Mouse (Mus musculus) small intestine, adult 2 months (tissue): ENCODE data around the gene Pkd2l1.

ENCODE experiments used
- CTCF ChIP-seq: fragments of 200-500 bp; IDR thresholded peaks from 2 replicates; pipeline ENCODE4 v1.5.1; 2012; ENCODE audit warnings: low read depth, mild to moderate bottlenecking, control low read depth, inconsistent platforms, low read length, moderate library complexity, mixed read lengths; ENCODE audit not compliant: insufficient replicate concordance, insufficient read length; ENCODE audit errors: extremely low read depth
- POLR2A ChIP-seq: fragments of 200-500 bp; IDR thresholded peaks from 2 replicates; pipeline ENCODE4 v1.6.1; 2012; ENCODE audit warnings: low read depth, mild to moderate bottlenecking, control low read depth, inconsistent platforms, low read length, moderate library complexity

DNA sequence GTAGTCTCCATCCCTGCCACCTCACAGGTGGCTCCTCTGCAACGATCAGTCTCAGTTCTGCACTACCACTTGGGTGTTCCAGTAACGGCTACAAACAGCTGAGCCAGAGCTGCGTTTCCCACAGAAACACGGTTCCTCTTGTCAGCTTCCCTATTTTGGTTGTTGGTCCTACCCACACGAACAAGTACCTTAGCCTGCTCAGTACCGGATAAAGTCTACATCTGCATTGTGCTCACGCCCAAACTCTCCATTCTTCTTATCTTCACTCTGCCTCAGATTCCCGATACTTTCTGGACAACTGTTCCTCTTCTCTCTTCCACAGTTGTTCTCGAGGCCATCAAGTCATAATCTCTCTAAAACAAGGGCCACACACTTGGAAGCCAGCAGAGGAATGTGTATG lies 47.9 kb downstream of the Pkd2l1 start:
- no peak for TF ChIP-seq POLR2A
- no peak for TF ChIP-seq CTCF
